27 mouse cellular contexts compared by ENCODE assay signal in genomic region chr2:32520034-32520990, GRCm38 (mm10). TPM values are rescaled to one million over a fixed set of nuclear protein-coding genes. Genes with fewer than 3 reads are reported as not detected.
DNase-seq lines count a peak whose midpoint lies in the region; ATAC-seq lines count a peak whose summit lies in the region.
"Had no signal": no experiment of that assay in that cellular context is flagged by ENCODE, and none has a peak within 500 bp of the region (broad histone marks: within the 10 kb centered on the region; RNA-seq: fewer than 3 reads in every experiment).

No protein-coding gene starts in this region.

- no peak overlapping the region for H3K9ac ChIP-seq in intestine, embryonic 15.5 days
- H3K9ac ChIP-seq: forebrain, embryonic 15.5 days; hindbrain, embryonic 15.5 days; limb, embryonic 13.5 days; liver, embryonic 15.5 days; midbrain, embryonic 13.5 days; neural tube, embryonic 15.5 days had no signal

- peak; percentile 65 for DNase-seq in adrenal gland, postnatal 14 days
- DNase-seq in adrenal gland, postnatal 4 days (ENCODE audit: low spot score in 2 of 2), result no peak
- peak; percentile 60 for DNase-seq in CD4-positive helper T cell, adult 2 months (ENCODE audit: low read depth, low spot score)
- DNase-seq in testis, postnatal 10 days (ENCODE audit: low spot score), result peak; percentile 51
- no peak for DNase-seq in spleen, postnatal 14 days (ENCODE audit: low spot score in 2 of 2)
- DNase-seq: adrenal gland, postnatal 10 days; cerebellum, adult 9-11 months; gastrocnemius, postnatal 10 days; heart, adult 11 months; kidney, postnatal 25 days; lung, postnatal 10 days; thymus, postnatal 25 days had no signal

- H3K4me1 ChIP-seq in intestine, embryonic 15.5 days (replicated peaks), result peaks cover 3% of the 10 kb centered on the region; the same call in 1 of the 2 replicates
- H3K4me1 ChIP-seq: forebrain, embryonic 15.5 days; hindbrain, embryonic 15.5 days; limb, embryonic 13.5 days; midbrain, embryonic 13.5 days; neural tube, embryonic 15.5 days had no signal

- no peaks in the 10 kb centered on the region for H3K36me3 ChIP-seq in intestine, embryonic 15.5 days
- H3K36me3 ChIP-seq: embryonic facial prominence, embryonic 10.5 days; forebrain, embryonic 15.5 days; hindbrain, embryonic 15.5 days; limb, embryonic 13.5 days; liver, embryonic 15.5 days; midbrain, embryonic 13.5 days; neural tube, embryonic 15.5 days had no signal

- H3K27ac ChIP-seq in intestine, embryonic 15.5 days, result no peak overlapping the region
- H3K27ac ChIP-seq: embryonic facial prominence, embryonic 10.5 days; forebrain, embryonic 15.5 days; hindbrain, embryonic 15.5 days; limb, embryonic 13.5 days; liver, embryonic 15.5 days; midbrain, embryonic 13.5 days; neural tube, embryonic 15.5 days had no signal

- 72% methylated on average over 8 of the region's 8 CpGs for WGBS in intestine, embryonic 15.5 days

- peak; percentile 46; the same call in 1 of the 2 replicates for ATAC-seq in megakaryocyte progenitor cell, adult 5-6 weeks (replicated peaks; ENCODE audit: poor library complexity)
- ATAC-seq in intestine, embryonic 15.5 days, result no peak
- ATAC-seq: forebrain, embryonic 15.5 days; intestine, embryonic 16.5 days; midbrain, embryonic 13.5 days had no signal

- H3K27me3 ChIP-seq in intestine, embryonic 15.5 days (replicated peaks), result no peaks in the 10 kb centered on the region
- H3K27me3 ChIP-seq: forebrain, embryonic 15.5 days; hindbrain, embryonic 15.5 days; limb, embryonic 13.5 days; liver, embryonic 15.5 days; midbrain, embryonic 13.5 days; neural tube, embryonic 15.5 days had no signal

- no peaks in the 10 kb centered on the region for H3K9me3 ChIP-seq in intestine, embryonic 15.5 days
- H3K9me3 ChIP-seq: embryonic facial prominence, embryonic 10.5 days; forebrain, embryonic 15.5 days; hindbrain, embryonic 15.5 days; limb, embryonic 13.5 days; liver, embryonic 15.5 days; midbrain, embryonic 13.5 days; neural tube, embryonic 15.5 days had no signal

- no peak overlapping the region for H3K4me3 ChIP-seq in intestine, embryonic 15.5 days (replicated peaks)
- H3K4me3 ChIP-seq: embryonic facial prominence, embryonic 10.5 days; forebrain, embryonic 15.5 days; hindbrain, embryonic 15.5 days; limb, embryonic 13.5 days; liver, embryonic 15.5 days; midbrain, embryonic 13.5 days; myocyte; neural tube, embryonic 15.5 days had no signal

- no peak overlapping the region for H3K4me2 ChIP-seq in intestine, embryonic 15.5 days (replicated peaks)
- H3K4me2 ChIP-seq: forebrain, embryonic 15.5 days; heart, embryonic 11.5 days; hindbrain, embryonic 15.5 days; limb, embryonic 13.5 days; liver, embryonic 15.5 days; midbrain, embryonic 13.5 days; neural tube, embryonic 15.5 days had no signal

RNA-seq across cellular contexts. Expression of gene Fam102a, which starts 14.8 kb away (rescaled TPM):
- 25.6 and 28.7 TPM in 2 replicates for total RNA-seq in adrenal gland, postnatal 14 days (2021)
- 10 to 100 TPM; 36.6 to 38.0 TPM for total RNA-seq in adrenal gland, postnatal 4 days (2021)
- 1.9 and 2.9 TPM in 2 replicates for total RNA-seq in megakaryocyte progenitor cell, adult 5-6 weeks (2015)
- 1.9 and 2.2 TPM in 2 replicates for total RNA-seq in megakaryocyte progenitor cell, adult 5-6 weeks (2017)
- polyA plus RNA-seq in intestine, embryonic 15.5 days (2015; fragmentation: Nextera tagmentation; extraction: Ambion mirVana), result 9.7 and 9.8 TPM in 2 replicates

RNA-seq across cellular contexts. Expression of gene Dpm2, which starts 50.3 kb away (rescaled TPM):
- 47.8 and 61.8 TPM in 2 replicates for total RNA-seq in adrenal gland, postnatal 14 days (2021)
- total RNA-seq in adrenal gland, postnatal 4 days (2021), result 10 to 100 TPM; 61.9 to 64.5 TPM
- total RNA-seq in megakaryocyte progenitor cell, adult 5-6 weeks (2015), result 76.6 and 87.2 TPM in 2 replicates
- total RNA-seq in megakaryocyte progenitor cell, adult 5-6 weeks (2017), result 26.5 and 32.3 TPM in 2 replicates
- 115 and 121 TPM in 2 replicates for polyA plus RNA-seq in intestine, embryonic 15.5 days (2015; fragmentation: Nextera tagmentation; extraction: Ambion mirVana)

RNA-seq across cellular contexts. Expression of gene Pip5kl1, which starts 54.3 kb away (rescaled TPM):
- 0.23 TPM in 1 of 2 replicates, not detected in the other for total RNA-seq in adrenal gland, postnatal 14 days (2021)
- under 1 TPM; 0.31 to 0.73 TPM for total RNA-seq in adrenal gland, postnatal 4 days (2021)
- not detected in 2 replicates for total RNA-seq in megakaryocyte progenitor cell, adult 5-6 weeks (2015)
- not detected in 2 replicates for total RNA-seq in megakaryocyte progenitor cell, adult 5-6 weeks (2017)
- polyA plus RNA-seq in intestine, embryonic 15.5 days (2015; fragmentation: Nextera tagmentation; extraction: Ambion mirVana), result 0.56 and 0.69 TPM in 2 replicates
- total RNA-seq: adrenal gland, postnatal 10 days; gastrocnemius, postnatal 10 days; hematopoietic stem cell, adult 5-6 weeks had no signal
- polyA plus RNA-seq: heart, postnatal 0 days; liver, embryonic 15.5 days had no signal

RNA-seq across cellular contexts. Expression of gene 9430097D07Rik, which starts 55.2 kb away (rescaled TPM):
- total RNA-seq in adrenal gland, postnatal 14 days (2021), result not detected in 2 replicates
- total RNA-seq in adrenal gland, postnatal 4 days (2021), result not detected
- not detected in 2 replicates for total RNA-seq in megakaryocyte progenitor cell, adult 5-6 weeks (2015)
- total RNA-seq in megakaryocyte progenitor cell, adult 5-6 weeks (2017), result not detected in 2 replicates
- not detected in 2 replicates for polyA plus RNA-seq in intestine, embryonic 15.5 days (2015; fragmentation: Nextera tagmentation; extraction: Ambion mirVana)
- total RNA-seq: adrenal gland, postnatal 10 days; gastrocnemius, postnatal 10 days; hematopoietic stem cell, adult 5-6 weeks; megakaryocyte, adult 5-6 weeks had no signal
- polyA plus RNA-seq: heart, postnatal 0 days; intestine, embryonic 16.5 days; liver, embryonic 15.5 days had no signal

Comparison
In these comparisons a context has a peak if more than half of its experiments do, and no peak if none do; other contexts are left out.
1. DNase-seq: peak in adrenal gland, postnatal 14 days (single experiment), CD4-positive helper T cell, adult 2 months (single experiment) and testis, postnatal 10 days (single experiment); none in adrenal gland, postnatal 4 days (0 of 2) and spleen, postnatal 14 days (0 of 2).